Mouse (Mus musculus) limb, embryonic 10.5 days (tissue): Measurements from ENCODE around the gene Cdyl. TPM values are rescaled to one million over a fixed set of nuclear protein-coding genes. Genes with fewer than 3 reads are reported as not detected.

ENCODE experiments used
- DNase-seq: peaks from one replicate; pipeline ENCODE4 v3.0.0-alpha.2; 2017; ENCODE audit warnings: low spot score
- H3K27ac ChIP-seq: fragments of 300-500 bp; sonication (generic); 2 replicates; pipeline ENCODE4 v1.5.1; 2016; ENCODE audit warnings: mild to moderate bottlenecking
- H3K27me3 ChIP-seq: fragments of 300-500 bp; sonication (generic); 2 replicates; pipeline ENCODE4 v1.6.1; 2016; ENCODE audit warnings: low read depth, mild to moderate bottlenecking; ENCODE audit not compliant: poor library complexity, severe bottlenecking
- H3K36me3 ChIP-seq: fragments of 300-500 bp; sonication (generic); 2 replicates; pipeline ENCODE4 v1.6.1; 2016; ENCODE audit warnings: mild to moderate bottlenecking, moderate library complexity
- H3K4me1 ChIP-seq: fragments of 300-500 bp; sonication (generic); 2 replicates; pipeline ENCODE4 v1.6.1; 2016
- H3K4me3 ChIP-seq: fragments of 300-500 bp; sonication (generic); 2 replicates; pipeline ENCODE4 v1.5.1; 2016; ENCODE audit warnings: mild to moderate bottlenecking, moderate library complexity
- H3K9me3 ChIP-seq: fragments of 300-500 bp; sonication (generic); replicated peaks from 2 replicates; pipeline ENCODE4 v1.6.1; 2016; ENCODE audit warnings: mild to moderate bottlenecking
- WGBS: fragments of 180-500 bp; shearing (Covaris S2); methylation state at CpG from one replicate; pipeline ENCODE4 v1.1.7; 2016; 5-methylcytosine and 5-hydroxymethylcytosine counted together
- polyA plus RNA-seq: library from polyadenylated mRNA; unstranded; fragments of >200 nt; fragmentation: Nextera tagmentation; extraction: Ambion mirVana; gene quantifications from 2 replicates; pipeline ENCODE4 v1.2.1, GENCODE M21; 2016

The Cdyl gene
- polyA plus RNA-seq, 1 experiment from 2014 or later = 14.3 TPM

- Histone ChIP-seq H3K36me3 (no peaks in the 10 kb centered on the region), H3K4me3 (no peak overlapping the region), H3K9me3 (no peaks in the 10 kb centered on the region), H3K27me3 (no peaks in the 10 kb centered on the region), H3K27ac (no peak overlapping the region), H3K4me1 (no peaks in the 10 kb centered on the region)
- no peak for DNase-seq
- WGBS = 84% methylated on average over 2 of the region's 2 CpGs
Observed at GRCm38 (mm10) chr13:35656853-35657252, 2.8 kb upstream of the Cdyl start.

GRCm38 (mm10) chr13:35665456-35665855 lies 5.8 kb downstream of the Cdyl start:
- 89% methylated on average over 3 of the region's 3 CpGs for WGBS
- DNase-seq = no peak
- Histone ChIP-seq H3K4me3 (no peak overlapping the region), H3K27ac (no peak overlapping the region), H3K4me1 (no peaks in the 10 kb centered on the region), H3K36me3 (no peaks in the 10 kb centered on the region), H3K27me3 (no peaks in the 10 kb centered on the region), H3K9me3 (no peaks in the 10 kb centered on the region)

DNA sequence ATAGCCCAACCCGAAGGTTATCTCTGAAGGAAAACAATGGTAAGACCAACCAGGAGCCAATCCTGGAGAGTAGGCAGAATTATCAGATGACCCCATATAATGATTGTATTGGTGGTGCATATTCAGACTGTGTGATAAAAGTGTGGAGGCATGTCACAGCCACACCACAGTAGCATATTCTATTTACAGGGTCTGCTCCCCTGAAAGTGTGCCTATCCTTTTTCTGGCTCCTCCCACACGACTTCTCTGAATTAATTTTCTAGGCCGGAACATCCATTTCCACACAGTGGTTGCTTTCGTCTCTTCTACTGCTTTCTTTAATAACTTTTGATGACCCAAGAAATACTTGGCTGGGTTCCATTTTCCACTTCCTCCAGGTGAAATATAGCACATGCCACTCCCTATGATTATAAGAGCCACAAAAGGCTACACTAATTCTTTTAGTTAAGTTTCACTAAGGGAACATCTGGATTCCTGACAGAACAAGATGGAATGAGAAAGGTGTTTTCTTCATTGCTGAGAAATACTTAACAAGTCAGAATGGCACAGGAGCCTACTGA lies 10.4 kb downstream of the Cdyl start:
- H3K27me3 ChIP-seq = no peaks in the 10 kb centered on the region
- no peak overlapping the region for H3K27ac ChIP-seq
- no peak overlapping the region for H3K4me3 ChIP-seq
- H3K9me3 ChIP-seq = no peaks in the 10 kb centered on the region
- H3K4me1 ChIP-seq = no peaks in the 10 kb centered on the region
- no peak for DNase-seq
- 90% methylated on average over 4 of the region's 4 CpGs for WGBS
- no peaks in the 10 kb centered on the region for H3K36me3 ChIP-seq

- 83% methylated on average over 4 of the region's 4 CpGs for WGBS
- Histone ChIP-seq H3K36me3 (no peaks in the 10 kb centered on the region), H3K9me3 (no peaks in the 10 kb centered on the region), H3K4me3 (no peak overlapping the region), H3K27ac (no peak overlapping the region), H3K4me1 (no peaks in the 10 kb centered on the region), H3K27me3 (no peaks in the 10 kb centered on the region)
- DNase-seq = no peak
Observed at GRCm38 (mm10) chr13:35670875-35671274, 11.2 kb downstream of the Cdyl start.

GRCm38 (mm10) chr13:35676921-35677320 lies 17.3 kb downstream of the Cdyl start:
- Histone ChIP-seq H3K9me3 (no peaks in the 10 kb centered on the region), H3K27me3 (no peaks in the 10 kb centered on the region), H3K4me3 (no peak overlapping the region), H3K36me3 (no peaks in the 10 kb centered on the region), H3K4me1 (no peaks in the 10 kb centered on the region; the same call in 1 of the 2 replicates), H3K27ac (no peak overlapping the region)
- 100% methylated on average over 1 of the region's 1 CpGs for WGBS
- no peak for DNase-seq

DNA sequence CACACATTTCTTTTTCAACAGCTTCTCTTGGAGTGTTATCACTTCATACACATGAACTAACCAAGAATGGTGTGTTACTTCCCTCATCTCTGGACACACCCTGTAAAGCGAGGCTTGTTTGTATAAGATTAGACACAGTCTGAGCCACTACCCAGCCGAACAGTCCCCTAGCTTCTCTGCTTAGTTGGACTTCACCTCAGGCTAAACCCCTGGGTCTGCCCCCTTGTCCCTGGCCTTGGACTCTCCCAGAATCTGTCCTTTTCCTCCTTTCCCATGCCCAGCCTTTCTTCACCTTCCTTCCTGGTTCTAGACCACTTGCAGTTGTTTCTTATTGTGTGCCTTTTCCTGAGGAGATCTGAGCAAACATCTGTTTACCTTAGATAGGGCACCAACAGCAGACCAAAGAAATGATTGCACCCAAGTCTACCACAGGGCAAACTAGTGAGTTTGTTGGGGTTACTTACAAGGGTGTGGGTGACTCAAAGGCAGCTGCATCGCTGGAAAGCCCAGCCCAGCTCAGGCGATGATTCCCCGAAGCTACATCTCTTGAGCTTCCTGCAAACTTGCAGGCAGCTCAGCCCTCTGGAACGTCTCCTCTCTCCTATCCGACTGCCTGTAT lies 17.9 kb downstream of the Cdyl start:
- H3K4me1 ChIP-seq = no peaks in the 10 kb centered on the region; the same call in 1 of the 2 replicates
- H3K9me3 ChIP-seq = no peaks in the 10 kb centered on the region
- no peaks in the 10 kb centered on the region for H3K27me3 ChIP-seq
- DNase-seq = no peak
- no peak overlapping the region for H3K4me3 ChIP-seq
- WGBS = 81% methylated on average over 7 of the region's 7 CpGs
- no peaks in the 10 kb centered on the region for H3K36me3 ChIP-seq
- H3K27ac ChIP-seq = no peak overlapping the region

GRCm38 (mm10) chr13:35678691-35679090 lies 19.1 kb downstream of the Cdyl start:
- Histone ChIP-seq H3K36me3 (no peaks in the 10 kb centered on the region), H3K9me3 (no peaks in the 10 kb centered on the region), H3K27ac (no peak overlapping the region), H3K4me3 (no peak overlapping the region), H3K27me3 (no peaks in the 10 kb centered on the region), H3K4me1 (no peaks in the 10 kb centered on the region; the same call in 1 of the 2 replicates)
- 90% methylated on average over 6 of the region's 6 CpGs for WGBS
- no peak for DNase-seq

DNA sequence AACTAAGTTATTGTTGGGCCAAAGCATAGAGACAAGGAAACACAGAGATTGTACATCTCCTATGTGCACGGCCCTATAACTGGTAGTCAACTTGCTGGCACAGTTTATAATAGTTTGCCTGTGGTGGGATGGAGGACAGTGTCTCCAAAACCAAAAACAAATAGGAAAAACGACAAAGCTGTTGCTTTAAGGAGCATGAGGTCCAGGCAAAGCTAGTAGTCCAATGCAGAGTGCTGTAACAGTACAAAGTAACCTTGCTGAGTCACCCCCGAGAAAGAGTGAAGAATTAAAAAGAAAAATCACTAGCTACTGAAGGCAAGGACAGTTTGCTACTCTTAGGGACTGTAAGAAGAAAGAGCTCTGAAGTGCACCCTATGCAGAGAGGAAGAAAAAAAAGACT lies 21.7 kb downstream of the Cdyl start:
- Histone ChIP-seq H3K9me3 (no peaks in the 10 kb centered on the region), H3K27me3 (no peaks in the 10 kb centered on the region), H3K4me1 (no peaks in the 10 kb centered on the region), H3K36me3 (no peaks in the 10 kb centered on the region), H3K27ac (no peak overlapping the region), H3K4me3 (no peak overlapping the region)
- 85% methylated on average over 3 of the region's 3 CpGs for WGBS
- DNase-seq = no peak

DNA sequence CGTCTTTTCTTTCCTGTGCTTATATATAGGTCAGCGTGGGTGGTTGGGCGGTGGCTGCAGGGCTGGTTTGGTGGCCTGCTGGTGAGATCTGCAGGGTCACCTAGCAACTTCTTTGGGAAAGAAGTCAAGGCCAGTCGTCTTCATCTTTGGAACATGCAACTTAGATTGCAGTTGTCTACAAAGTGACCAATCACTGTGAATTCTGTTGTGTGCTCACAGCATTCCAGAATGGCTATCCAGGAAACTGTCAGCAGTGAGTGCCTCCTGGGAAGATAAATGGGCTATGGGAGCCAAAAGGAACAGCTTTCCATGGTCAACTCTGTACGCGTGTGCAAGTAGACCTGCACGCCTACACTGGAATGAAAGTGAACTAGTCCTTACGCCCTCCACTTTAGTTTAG lies 26.6 kb downstream of the Cdyl start:
- Histone ChIP-seq H3K27ac (no peak overlapping the region), H3K4me3 (no peak overlapping the region), H3K27me3 (no peaks in the 10 kb centered on the region), H3K9me3 (no peaks in the 10 kb centered on the region), H3K4me1 (no peaks in the 10 kb centered on the region), H3K36me3 (no peaks in the 10 kb centered on the region)
- no peak for DNase-seq
- 88% methylated on average over 8 of the region's 8 CpGs for WGBS

GRCm38 (mm10) chr13:35689560-35689959 lies 29.9 kb downstream of the Cdyl start:
- Histone ChIP-seq H3K27me3 (no peaks in the 10 kb centered on the region), H3K36me3 (no peaks in the 10 kb centered on the region), H3K4me1 (no peaks in the 10 kb centered on the region), H3K4me3 (no peak overlapping the region), H3K9me3 (no peaks in the 10 kb centered on the region), H3K27ac (no peak overlapping the region)
- no peak for DNase-seq
- 91% methylated on average over 3 of the region's 3 CpGs for WGBS

DNA sequence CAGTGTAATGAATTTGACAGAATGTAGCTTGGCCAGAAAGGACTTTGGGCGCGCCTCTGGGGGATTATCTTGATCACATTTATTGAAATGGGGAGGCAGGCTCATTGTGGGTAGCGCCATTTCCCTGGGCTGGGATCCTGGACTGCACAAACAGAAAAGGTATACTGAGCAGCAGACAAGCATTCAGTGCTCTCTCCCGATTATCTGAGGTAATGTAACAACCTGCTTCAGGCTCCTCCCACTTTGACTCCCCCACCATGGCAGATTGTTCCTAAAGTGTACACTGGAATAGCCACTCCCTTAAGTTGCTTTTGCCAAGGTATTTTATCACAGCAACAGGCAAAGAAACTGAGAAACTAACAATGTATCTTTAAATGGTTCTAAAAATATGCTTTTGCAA lies 58.0 kb downstream of the Cdyl start:
- WGBS = 84% methylated on average over 4 of the region's 4 CpGs
- DNase-seq = no peak

DNA sequence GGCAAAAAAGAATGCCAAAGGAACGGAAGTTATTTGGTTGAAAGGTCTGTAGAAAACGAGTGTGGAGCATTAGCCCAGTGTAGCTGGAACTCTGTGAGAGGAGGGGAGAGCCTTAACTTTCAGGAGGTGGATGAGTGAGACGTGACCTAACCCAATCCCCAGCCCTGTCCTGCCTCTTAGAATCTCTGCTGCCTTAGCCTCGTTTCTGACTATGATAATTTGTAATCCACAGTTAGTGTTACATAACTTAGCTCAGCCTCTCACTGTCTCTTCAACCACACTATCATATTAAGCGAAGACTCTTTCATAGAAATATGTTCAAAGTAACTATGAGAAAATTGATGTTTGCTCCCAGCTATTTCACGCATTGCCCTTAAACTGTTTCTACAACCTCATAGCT lies 59.9 kb downstream of the Cdyl start:
- Histone ChIP-seq H3K9me3 (no peaks in the 10 kb centered on the region), H3K4me1 (no peaks in the 10 kb centered on the region), H3K27me3 (no peaks in the 10 kb centered on the region), H3K4me3 (no peak overlapping the region), H3K36me3 (no peaks in the 10 kb centered on the region), H3K27ac (no peak overlapping the region)
- no peak for DNase-seq
- 85% methylated on average over 6 of the region's 6 CpGs for WGBS

More for the DNA sequence above, 58.0 kb downstream of the Cdyl start:
- no peaks in the 10 kb centered on the region for H3K36me3 ChIP-seq
- no peak overlapping the region for H3K4me3 ChIP-seq
- H3K27ac ChIP-seq = no peak overlapping the region
- no peaks in the 10 kb centered on the region for H3K9me3 ChIP-seq
- H3K4me1 ChIP-seq = no peaks in the 10 kb centered on the region
- no peaks in the 10 kb centered on the region for H3K27me3 ChIP-seq

GRCm38 (mm10) chr13:35723073-35723472 lies 63.4 kb downstream of the Cdyl start:
- DNase-seq = no peak
- WGBS = 72% methylated on average over 1 of the region's 1 CpGs
- Histone ChIP-seq H3K4me1 (no peaks in the 10 kb centered on the region), H3K27ac (no peak overlapping the region), H3K9me3 (no peaks in the 10 kb centered on the region), H3K27me3 (no peaks in the 10 kb centered on the region), H3K4me3 (no peak overlapping the region), H3K36me3 (no peaks in the 10 kb centered on the region)

DNA sequence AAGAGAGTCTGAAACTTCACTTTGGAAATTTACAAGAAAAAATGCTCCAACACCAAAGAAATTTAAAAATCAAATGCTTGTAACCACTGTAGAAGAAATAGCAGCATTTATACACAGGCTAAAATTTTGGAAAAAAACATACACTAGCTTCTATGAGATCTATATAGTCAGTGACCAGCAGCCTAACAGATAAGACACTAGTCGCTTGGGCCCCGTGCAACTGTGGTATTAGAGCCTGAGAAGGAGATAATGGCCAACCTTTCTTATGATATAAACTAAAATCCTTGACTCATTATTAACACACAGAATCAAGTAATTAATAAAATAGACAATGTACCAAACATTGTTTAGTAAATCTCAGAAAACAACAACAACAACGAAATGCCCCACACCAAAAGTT lies 66.4 kb downstream of the Cdyl start:
- no peak overlapping the region for H3K27ac ChIP-seq
- H3K4me3 ChIP-seq = no peak overlapping the region
- H3K9me3 ChIP-seq = no peaks in the 10 kb centered on the region
- DNase-seq = no peak
- WGBS = 94% methylated on average over 3 of the region's 3 CpGs
- H3K4me1 ChIP-seq = no peaks in the 10 kb centered on the region
- H3K36me3 ChIP-seq = no peaks in the 10 kb centered on the region
- no peaks in the 10 kb centered on the region for H3K27me3 ChIP-seq
